ENCODE assay signal across 8 mouse cellular contexts in the genomic region with DNA sequence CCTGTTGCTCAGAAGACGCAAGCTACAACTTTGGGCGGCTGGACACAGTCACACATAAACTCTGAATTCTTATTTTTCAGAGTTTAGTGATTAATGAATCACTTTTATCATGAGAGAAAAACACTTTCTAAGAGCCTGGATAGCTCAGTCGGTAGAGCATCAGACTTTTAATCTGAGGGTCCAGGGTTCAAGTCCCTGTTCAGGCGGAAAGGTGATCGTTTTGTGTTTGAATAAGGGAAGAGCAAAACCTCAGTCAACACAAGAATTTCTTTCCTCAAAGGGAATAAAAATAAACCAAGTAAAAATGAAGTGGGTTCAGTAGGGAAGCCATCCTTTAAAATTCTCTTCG. TPM values are rescaled to one million over a fixed set of nuclear protein-coding genes. Genes with fewer than 3 reads are reported as not detected.
DNase-seq lines count a peak whose midpoint lies in the region; ATAC-seq and TF ChIP-seq lines count a peak whose summit lies in the region.
"Not testable (repeated sequence)": the region's sequence is repeated elsewhere in the genome, so short reads cannot be mapped to it uniquely, and the experiment has no call there.

No protein-coding gene starts in this region.

- TF ChIP-seq CTCF in ES-Bruce4 (IDR thresholded peaks at IDR 0.05; ENCODE audit: low read depth, low read length): not testable (repeated sequence)

- TF ChIP-seq POLR2A in ES-Bruce4 (IDR thresholded peaks at IDR 0.05; ENCODE audit: insufficient read depth, low read length): not testable (repeated sequence)

- not testable (repeated sequence) for ATAC-seq in forebrain, embryonic 12.5 days (ENCODE audit: low FRiP score); heart, embryonic 16.5 days (replicated peaks; ENCODE audit: extremely low read depth, insufficient read depth, low FRiP score); limb, embryonic 15.5 days (ENCODE audit: insufficient number of reproducible peaks, low FRiP score, low TSS enrichment, low read depth); lung, embryonic 16.5 days (ENCODE audit: low read depth); neural tube, embryonic 15.5 days (ENCODE audit: low FRiP score)
- peak; percentile 38; the same call in 1 of the 2 replicates for ATAC-seq in intestine, embryonic 16.5 days

- peak overlapping the region; percentile 90 for H3K4me3 ChIP-seq in ES-Bruce4 (ENCODE audit: low read depth, low read length)
- H3K4me3 ChIP-seq in forebrain, embryonic 12.5 days (replicated peaks): peak overlapping the region; percentile 25
- not testable (repeated sequence) for H3K4me3 ChIP-seq in heart, embryonic 16.5 days (ENCODE audit: low read length); intestine, embryonic 16.5 days (ENCODE audit: low read length); neural tube, embryonic 15.5 days (replicated peaks)
- H3K4me3 ChIP-seq in limb, embryonic 15.5 days: peak overlapping the region; percentile 10; the same call in 1 of the 2 replicates
- 0 out of 2 replicates have a peak overlapping the region, but pooled peaks have one; percentile 12 for H3K4me3 ChIP-seq in lung, embryonic 16.5 days (ENCODE audit: low read length)

- H3K9ac ChIP-seq in ES-Bruce4 (ENCODE audit: low read depth, poor library complexity, severe bottlenecking): peak overlapping the region; percentile 96
- 0 out of 2 replicates have a peak overlapping the region, but pooled peaks have one; percentile 4 for H3K9ac ChIP-seq in forebrain, embryonic 12.5 days
- H3K9ac ChIP-seq in heart, embryonic 16.5 days (ENCODE audit: low read length); intestine, embryonic 16.5 days (ENCODE audit: low read depth, low read length); limb, embryonic 15.5 days; lung, embryonic 16.5 days (ENCODE audit: low read length); neural tube, embryonic 15.5 days (replicated peaks): not testable (repeated sequence)

- TF ChIP-seq EP300 in ES-Bruce4 (IDR thresholded peaks at IDR 0.05; ENCODE audit: insufficient read depth, low read depth, low read length): not testable (repeated sequence)

- H3K4me1 ChIP-seq in ES-Bruce4 (ENCODE audit: control insufficient read depth, insufficient read depth, low read length); forebrain, embryonic 12.5 days; heart, embryonic 16.5 days (ENCODE audit: control insufficient read depth, insufficient read depth, low read length); intestine, embryonic 16.5 days (ENCODE audit: control insufficient read depth, insufficient read depth, low read length); limb, embryonic 15.5 days; lung, embryonic 16.5 days (replicated peaks; ENCODE audit: control insufficient read depth, insufficient read depth, low read length); neural tube, embryonic 15.5 days: not testable (repeated sequence)

- not testable (repeated sequence) for H3K9me3 ChIP-seq in ES-Bruce4 (replicated peaks; ENCODE audit: control insufficient read depth, insufficient read depth, low read length, poor library complexity, severe bottlenecking); forebrain, embryonic 12.5 days; heart, embryonic 16.5 days (replicated peaks; ENCODE audit: control insufficient read depth, low read length); intestine, embryonic 16.5 days (ENCODE audit: control insufficient read depth, low read length); limb, embryonic 15.5 days; lung, embryonic 16.5 days (ENCODE audit: control insufficient read depth, low read length); neural tube, embryonic 15.5 days (replicated peaks)

- H3K27ac ChIP-seq in ES-Bruce4 (ENCODE audit: insufficient read depth, low read length): peak overlapping the region; percentile 75
- not testable (repeated sequence) for H3K27ac ChIP-seq in forebrain, embryonic 12.5 days; heart, embryonic 16.5 days (ENCODE audit: low read length); intestine, embryonic 16.5 days (ENCODE audit: low read length); limb, embryonic 15.5 days; lung, embryonic 16.5 days (ENCODE audit: low read length); neural tube, embryonic 15.5 days (replicated peaks)

- 9% methylated on average over 6 of the region's 6 CpGs for WGBS in forebrain, embryonic 12.5 days
- WGBS in heart, embryonic 16.5 days: 39% methylated on average over 6 of the region's 6 CpGs
- 39% methylated on average over 6 of the region's 6 CpGs for WGBS in intestine, embryonic 16.5 days
- 36% methylated on average over 6 of the region's 6 CpGs for WGBS in limb, embryonic 15.5 days
- WGBS in lung, embryonic 16.5 days: 34% methylated on average over 6 of the region's 6 CpGs
- 18% methylated on average over 6 of the region's 6 CpGs for WGBS in neural tube, embryonic 15.5 days

- peak; percentile 82 for DNase-seq in embryo, embryonic 9.5 days (ENCODE audit: extremely low spot score)

- H3K36me3 ChIP-seq in ES-Bruce4 (ENCODE audit: control insufficient read depth, insufficient read depth, low read length, poor library complexity, severe bottlenecking); forebrain, embryonic 12.5 days (replicated peaks); heart, embryonic 16.5 days (ENCODE audit: control insufficient read depth, insufficient read depth); intestine, embryonic 16.5 days (ENCODE audit: control insufficient read depth, insufficient read depth, low read length); limb, embryonic 15.5 days; lung, embryonic 16.5 days (ENCODE audit: control insufficient read depth, insufficient read depth, low read length); neural tube, embryonic 15.5 days: not testable (repeated sequence)

- peak overlapping the region; percentile 34 for H3K4me2 ChIP-seq in forebrain, embryonic 12.5 days
- H3K4me2 ChIP-seq in heart, embryonic 16.5 days (ENCODE audit: low read depth, low read length): peak overlapping the region; percentile 27
- H3K4me2 ChIP-seq in intestine, embryonic 16.5 days (ENCODE audit: low read depth, low read length); limb, embryonic 15.5 days: not testable (repeated sequence)
- H3K4me2 ChIP-seq in lung, embryonic 16.5 days (ENCODE audit: low read depth, low read length): peak overlapping the region; percentile 13
- H3K4me2 ChIP-seq in neural tube, embryonic 15.5 days: peak overlapping the region; percentile 23; the same call in 1 of the 2 replicates

- H3K27me3 ChIP-seq in ES-Bruce4 (ENCODE audit: control insufficient read depth, insufficient read depth, low read length, poor library complexity, severe bottlenecking); forebrain, embryonic 12.5 days; heart, embryonic 16.5 days (ENCODE audit: control insufficient read depth, insufficient read depth, low read length); intestine, embryonic 16.5 days (replicated peaks; ENCODE audit: control insufficient read depth, insufficient read depth, low read length); limb, embryonic 15.5 days; lung, embryonic 16.5 days (ENCODE audit: control insufficient read depth, insufficient read depth, low read depth, low read length); neural tube, embryonic 15.5 days (replicated peaks): not testable (repeated sequence)

RNA-seq across cellular contexts. Expression of a gene that starts 37.1 kb away (rescaled TPM):
- 8.1 and 11.5 TPM in 2 replicates for polyA plus RNA-seq in ES-Bruce4 (2011; ENCODE audit: insufficient read depth, insufficient read length, low read depth, missing spikeins)
- polyA plus RNA-seq in forebrain, embryonic 12.5 days (2016; fragmentation: Nextera tagmentation; extraction: Ambion mirVana): 24.5 and 26.7 TPM in 2 replicates
- polyA plus RNA-seq in heart, embryonic 16.5 days (2015; fragmentation: Nextera tagmentation; extraction: Ambion mirVana): 2.9 and 4.7 TPM in 2 replicates
- polyA plus RNA-seq in intestine, embryonic 16.5 days (2015; fragmentation: Nextera tagmentation; extraction: Ambion mirVana): 4.4 and 4.7 TPM in 2 replicates
- 7.8 and 8.8 TPM in 2 replicates for polyA plus RNA-seq in limb, embryonic 15.5 days (2015; fragmentation: Nextera tagmentation; extraction: Ambion mirVana)
- polyA plus RNA-seq in lung, embryonic 16.5 days (2015; fragmentation: Nextera tagmentation; extraction: Ambion mirVana): 7.9 and 12.5 TPM in 2 replicates
- 10.3 and 11.5 TPM in 2 replicates for polyA plus RNA-seq in neural tube, embryonic 15.5 days (2015; fragmentation: Nextera tagmentation; extraction: Ambion mirVana)
